In the genomic region with DNA sequence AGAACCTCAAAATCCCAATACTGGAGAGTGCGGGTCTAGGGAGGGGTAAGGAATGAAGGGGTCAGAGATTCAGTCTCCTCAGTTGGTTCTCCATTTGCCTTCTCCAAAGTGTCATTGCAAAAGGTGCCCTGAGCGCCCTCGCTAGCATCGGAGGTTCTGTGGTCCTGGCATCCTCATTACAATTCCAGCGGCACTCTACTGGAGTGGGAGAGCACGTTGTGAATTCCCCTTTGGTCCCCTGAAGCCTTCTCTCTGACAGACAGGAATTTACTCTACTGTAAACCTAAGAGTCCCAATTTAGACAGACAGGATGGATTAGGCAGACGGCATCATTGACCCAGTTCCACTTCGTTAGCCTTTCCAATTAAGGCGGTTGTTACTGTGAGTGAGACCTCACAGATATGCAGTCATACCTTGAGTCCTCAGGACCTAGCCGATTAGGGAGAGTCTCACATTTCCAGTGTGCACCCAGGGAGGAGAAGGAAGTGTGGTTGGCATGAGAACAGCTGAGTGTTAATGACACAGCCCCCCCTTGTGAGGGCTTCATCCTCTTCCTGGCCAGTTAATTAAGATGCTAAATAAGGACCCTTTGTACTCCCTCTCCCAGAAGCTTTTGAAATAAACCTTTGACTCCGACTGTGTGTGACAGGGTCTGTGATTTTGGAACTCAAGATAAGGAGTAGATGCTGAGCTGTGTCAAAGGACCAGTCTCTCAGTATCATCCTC, we compare ENCODE assay signal across 12 mouse cellular contexts.
DNase-seq lines count a peak whose midpoint lies in the region; ATAC-seq and TF ChIP-seq lines count a peak whose summit lies in the region.
"Had no signal": no experiment of that assay in that cellular context is flagged by ENCODE, and none has a peak within 500 bp of the region (broad histone marks: within the 10 kb centered on the region; RNA-seq: fewer than 3 reads in every experiment).

No protein-coding gene starts in this region.

- 28% methylated on average over 11 of the region's 11 CpGs for WGBS in kidney, embryonic 15.5 days
- 41% methylated on average over 11 of the region's 11 CpGs for whole genome bisulfite sequencing in hindbrain, embryonic 11.5 days
- 32% methylated on average over 11 of the region's 11 CpGs for WGBS in midbrain, postnatal 0 days
- WGBS in intestine, embryonic 15.5 days = 57% methylated on average over 11 of the region's 11 CpGs

- no peak overlapping the region for H3K4me2 ChIP-seq in kidney, embryonic 15.5 days
- H3K4me2 ChIP-seq in hindbrain, embryonic 11.5 days (replicated peaks; ENCODE audit: low read depth, low read length) = 0 out of 2 replicates have a peak overlapping the region, but pooled peaks have one; percentile 7
- H3K4me2 ChIP-seq in midbrain, postnatal 0 days (ENCODE audit: low read depth, low read length, poor library complexity, severe bottlenecking) = no peak overlapping the region
- no peak overlapping the region for H3K4me2 ChIP-seq in intestine, embryonic 15.5 days (replicated peaks)
- H3K4me2 ChIP-seq: lung, embryonic 14.5 days had no signal

- no peak for DNase-seq in kidney, adult 9 months
- DNase-seq in ZHBTc4 (ENCODE audit: low read depth, low spot score) (peak; percentile 56), liver (no peak)
- DNase-seq in hindbrain, embryonic 11.5 days (ENCODE audit: low spot score) = peak; percentile 24
- peak; percentile 77 for DNase-seq in midbrain, postnatal 0 days (ENCODE audit: low spot score)
- no peak for DNase-seq in cerebellum, adult 9-11 months
- DNase-seq: lung, embryonic 14.5 days; spleen, adult 18-20 months; thymus, adult 2 months had no signal

- peak; percentile 92 for ATAC-seq in kidney, embryonic 15.5 days (replicated peaks; ENCODE audit: low FRiP score)
- peak; percentile 52; the same call in 1 of the 2 replicates for ATAC-seq in hindbrain, embryonic 11.5 days (ENCODE audit: low FRiP score)
- peak; percentile 59 for ATAC-seq in midbrain, postnatal 0 days (ENCODE audit: low FRiP score)
- no peak for ATAC-seq in intestine, embryonic 15.5 days
- ATAC-seq: activated CD4-positive, CD25-positive, alpha-beta regulatory T cell, adult 4 months had no signal

- H3K4me3 ChIP-seq in kidney, embryonic 15.5 days (replicated peaks) = no peak overlapping the region
- no peak overlapping the region for H3K4me3 ChIP-seq in hindbrain, embryonic 11.5 days (ENCODE audit: low read depth, low read length)
- no peak overlapping the region for H3K4me3 ChIP-seq in midbrain, postnatal 0 days (ENCODE audit: low read depth, low read length)
- no peak overlapping the region for H3K4me3 ChIP-seq in intestine, embryonic 15.5 days (replicated peaks)

- H3K36me3 ChIP-seq in kidney, embryonic 15.5 days = no peaks in the 10 kb centered on the region
- H3K36me3 ChIP-seq in hindbrain, embryonic 11.5 days (ENCODE audit: control insufficient read depth, insufficient read depth, low read length) = no peaks in the 10 kb centered on the region
- H3K36me3 ChIP-seq in midbrain, postnatal 0 days (ENCODE audit: insufficient read depth, low read length) = no peaks in the 10 kb centered on the region
- no peaks in the 10 kb centered on the region for H3K36me3 ChIP-seq in intestine, embryonic 15.5 days

- no peaks in the 10 kb centered on the region for H3K9me3 ChIP-seq in kidney, embryonic 15.5 days (replicated peaks)
- no peaks in the 10 kb centered on the region for H3K9me3 ChIP-seq in hindbrain, embryonic 11.5 days (ENCODE audit: control insufficient read depth, low read length)
- no peaks in the 10 kb centered on the region for H3K9me3 ChIP-seq in midbrain, postnatal 0 days (ENCODE audit: low read length)
- H3K9me3 ChIP-seq in intestine, embryonic 15.5 days = no peaks in the 10 kb centered on the region

- no peaks in the 10 kb centered on the region for H3K27me3 ChIP-seq in kidney, embryonic 15.5 days
- H3K27me3 ChIP-seq in hindbrain, embryonic 11.5 days (ENCODE audit: control insufficient read depth, insufficient read depth, low read length) = no peaks in the 10 kb centered on the region
- H3K27me3 ChIP-seq in midbrain, postnatal 0 days (ENCODE audit: insufficient read depth, low read length) = no peaks in the 10 kb centered on the region
- no peaks in the 10 kb centered on the region for H3K27me3 ChIP-seq in intestine, embryonic 15.5 days (replicated peaks)

- TF ChIP-seq CTCF in midbrain, postnatal 0 days (IDR thresholded peaks at IDR 0.05) = no peak

- peak overlapping the region; percentile 60 for H3K27ac ChIP-seq in kidney, embryonic 15.5 days
- H3K27ac ChIP-seq in hindbrain, embryonic 11.5 days (ENCODE audit: low read depth, low read length) = no peak overlapping the region
- H3K27ac ChIP-seq in midbrain, postnatal 0 days (ENCODE audit: low read depth, low read length) = peak overlapping the region; percentile 38
- H3K27ac ChIP-seq in intestine, embryonic 15.5 days = no peak overlapping the region

- peaks cover 51% of the 10 kb centered on the region for H3K4me1 ChIP-seq in kidney, embryonic 15.5 days
- H3K4me1 ChIP-seq in hindbrain, embryonic 11.5 days (replicated peaks; ENCODE audit: control insufficient read depth, insufficient read depth, low read length) = peaks cover 15% of the 10 kb centered on the region
- peaks cover 3% of the 10 kb centered on the region; the same call in 1 of the 2 replicates for H3K4me1 ChIP-seq in midbrain, postnatal 0 days (ENCODE audit: insufficient read depth, low read length)
- H3K4me1 ChIP-seq in intestine, embryonic 15.5 days (replicated peaks) = peaks cover 5% of the 10 kb centered on the region; the same call in 1 of the 2 replicates

- H3K9ac ChIP-seq in kidney, embryonic 15.5 days = no peak overlapping the region
- no peak overlapping the region for H3K9ac ChIP-seq in hindbrain, embryonic 11.5 days (ENCODE audit: low read depth, low read length)
- no peak overlapping the region for H3K9ac ChIP-seq in midbrain, postnatal 0 days (replicated peaks; ENCODE audit: low read length, poor library complexity, severe bottlenecking)
- no peak overlapping the region for H3K9ac ChIP-seq in intestine, embryonic 15.5 days
- H3K9ac ChIP-seq: lung, embryonic 14.5 days had no signal

Comparison
In these comparisons a context has a peak if more than half of its experiments do, and no peak if none do; other contexts are left out.
1. H3K27ac ChIP-seq: peak in kidney, embryonic 15.5 days (single experiment) and midbrain, postnatal 0 days (single experiment); none in hindbrain, embryonic 11.5 days (single experiment) and intestine, embryonic 15.5 days (single experiment).
2. DNase-seq: peak in ZHBTc4 (single experiment), hindbrain, embryonic 11.5 days (single experiment) and midbrain, postnatal 0 days (single experiment); none in kidney, adult 9 months (single experiment), cerebellum, adult 9-11 months (single experiment) and liver (single experiment).